Mouse (Mus musculus) liver, embryonic 16.5 days (tissue): ENCODE measurements around the gene Palm3. TPM values are rescaled to one million over a fixed set of nuclear protein-coding genes. Genes with fewer than 3 reads are reported as not detected.
"Not testable (repeated sequence)": the region's sequence is repeated elsewhere in the genome, so short reads cannot be mapped to it uniquely, and the experiment has no call there.

Experiments used
- ATAC-seq: fragments of 200-750 bp; cut with Nextera tagmentation; 2 replicates; pipeline ENCODE4 v1.8.0; 2017; ENCODE audit warnings: low read depth, mild to moderate bottlenecking, moderate number of reproducible peaks, moderate library complexity
- H3K27ac ChIP-seq: fragments of 300-500 bp; sonication (generic); 2 replicates; pipeline ENCODE4 v1.5.1; 2014; ENCODE audit warnings: mild to moderate bottlenecking, low read length
- H3K27me3 ChIP-seq: fragments of 300-500 bp; sonication (generic); 2 replicates; pipeline ENCODE4 v1.6.1; 2014; ENCODE audit warnings: low read depth, low read length, mixed read lengths; ENCODE audit not compliant: control insufficient read depth, insufficient read depth
- H3K36me3 ChIP-seq: fragments of 300-500 bp; sonication (generic); 2 replicates; pipeline ENCODE4 v1.6.1; 2014; ENCODE audit warnings: mild to moderate bottlenecking; ENCODE audit not compliant: control insufficient read depth, insufficient read depth
- H3K4me1 ChIP-seq: fragments of 300-500 bp; sonication (generic); 2 replicates; pipeline ENCODE4 v1.6.1; 2014; ENCODE audit warnings: low read depth, low read length, mixed read lengths; ENCODE audit not compliant: control insufficient read depth
- H3K4me2 ChIP-seq: fragments of 300-500 bp; sonication (generic); 2 replicates; pipeline ENCODE4 v1.6.1; 2014; ENCODE audit warnings: low read depth, low read length, mixed read lengths
- H3K4me3 ChIP-seq: fragments of 300-500 bp; sonication (generic); 2 replicates; pipeline ENCODE4 v1.5.1; 2014; ENCODE audit warnings: low read depth, mild to moderate bottlenecking, low read length
- H3K9ac ChIP-seq: fragments of 300-500 bp; sonication (generic); 2 replicates; pipeline ENCODE4 v1.6.1; 2014; ENCODE audit warnings: low read depth, low read length
- H3K9me3 ChIP-seq: fragments of 300-500 bp; sonication (generic); replicated peaks from 2 replicates; pipeline ENCODE4 v1.6.1; 2016; ENCODE audit warnings: low read length; ENCODE audit not compliant: control insufficient read depth
- WGBS: fragments of 180-500 bp; shearing (Covaris S2); extraction: QIAGEN DNeasy Blood & Tissue Kit; methylation state at CpG from one replicate; pipeline ENCODE4 v1.1.7; 2014; ENCODE audit not compliant: insufficient replicate concordance; 5-methylcytosine and 5-hydroxymethylcytosine counted together
- polyA plus RNA-seq: library from polyadenylated mRNA; unstranded; fragments of >200 nt; fragmentation: Nextera tagmentation; extraction: Ambion mirVana; gene quantifications from 2 replicates; pipeline ENCODE4 v1.2.1, GENCODE M21; 2015

Palm3 gene
- polyA plus RNA-seq, 1 experiment from 2014 or later: 0.15 TPM

- Histone ChIP-seq H3K27ac (no peak overlapping the region), H3K4me3 (no peak overlapping the region), H3K36me3 (peaks cover 10% of the 10 kb centered on the region), H3K4me1 (peaks cover 30% of the 10 kb centered on the region), H3K9me3 (no peaks in the 10 kb centered on the region), H3K27me3 (no peaks in the 10 kb centered on the region), H3K9ac (no peak overlapping the region), H3K4me2 (no peak overlapping the region)
- ATAC-seq: no peak
- 70% methylated on average over 9 of the region's 9 CpGs for WGBS
Observed at GRCm38 (mm10) chr8:83978200-83978599, 43.1 kb upstream of the Palm3 start.

GRCm38 (mm10) chr8:83980250-83980649 is 41.0 kb upstream of the Palm3 start:
- no peak for ATAC-seq
- Histone ChIP-seq H3K9me3 (no peaks in the 10 kb centered on the region), H3K4me3 (no peak overlapping the region), H3K4me2 (no peak overlapping the region), H3K9ac (no peak overlapping the region), H3K36me3 (peaks cover 10% of the 10 kb centered on the region), H3K4me1 (peaks cover 15% of the 10 kb centered on the region), H3K27me3 (no peaks in the 10 kb centered on the region), H3K27ac (no peak overlapping the region)
- 57% methylated on average over 1 of the region's 1 CpGs for WGBS

DNA sequence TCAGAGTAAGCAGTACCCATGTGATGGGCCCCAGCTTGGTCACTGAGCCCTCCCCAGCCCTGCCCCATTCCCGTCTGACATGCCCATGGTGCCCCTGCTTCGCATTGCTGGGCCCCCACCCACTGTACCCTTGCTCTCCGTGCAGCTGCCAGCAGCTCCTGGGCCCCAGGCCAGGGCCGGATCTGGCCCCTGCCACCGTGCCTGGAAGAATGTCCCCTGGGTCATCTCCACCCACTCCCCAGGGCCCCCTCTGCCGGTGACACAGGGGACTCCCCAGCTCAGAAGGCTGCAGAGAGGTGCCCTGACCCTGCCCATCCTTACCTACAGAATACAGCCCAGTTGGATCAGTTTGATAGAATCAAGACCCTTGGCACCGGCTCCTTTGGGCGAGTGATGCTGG is 40.4 kb upstream of the Palm3 start:
- Histone ChIP-seq H3K4me1 (peaks cover 15% of the 10 kb centered on the region), H3K27ac (no peak overlapping the region), H3K9me3 (no peaks in the 10 kb centered on the region), H3K27me3 (no peaks in the 10 kb centered on the region), H3K36me3 (peaks cover 12% of the 10 kb centered on the region), H3K4me3 (no peak overlapping the region), H3K4me2 (no peak overlapping the region), H3K9ac (no peak overlapping the region)
- 80% methylated on average over 8 of the region's 8 CpGs for WGBS
- ATAC-seq: no peak

GRCm38 (mm10) chr8:83981533-83981932 is 39.7 kb upstream of the Palm3 start:
- Histone ChIP-seq H3K9ac (no peak overlapping the region), H3K4me2 (no peak overlapping the region), H3K9me3 (no peaks in the 10 kb centered on the region), H3K27ac (no peak overlapping the region), H3K36me3 (peaks cover 13% of the 10 kb centered on the region), H3K4me3 (no peak overlapping the region), H3K27me3 (no peaks in the 10 kb centered on the region), H3K4me1 (peaks cover 15% of the 10 kb centered on the region)
- ATAC-seq: no peak
- 82% methylated on average over 7 of the region's 7 CpGs for WGBS

- Histone ChIP-seq H3K4me1 (peaks cover 9% of the 10 kb centered on the region), H3K9ac (no peak overlapping the region), H3K36me3 (peaks cover 20% of the 10 kb centered on the region), H3K27me3 (no peaks in the 10 kb centered on the region), H3K4me2 (no peak overlapping the region), H3K9me3 (no peaks in the 10 kb centered on the region), H3K4me3 (no peak overlapping the region), H3K27ac (no peak overlapping the region)
- 44% methylated on average over 4 of the region's 4 CpGs for WGBS
- peak; percentile 73 for ATAC-seq
Observed at GRCm38 (mm10) chr8:83982449-83982848, 38.8 kb upstream of the Palm3 start.

DNA sequence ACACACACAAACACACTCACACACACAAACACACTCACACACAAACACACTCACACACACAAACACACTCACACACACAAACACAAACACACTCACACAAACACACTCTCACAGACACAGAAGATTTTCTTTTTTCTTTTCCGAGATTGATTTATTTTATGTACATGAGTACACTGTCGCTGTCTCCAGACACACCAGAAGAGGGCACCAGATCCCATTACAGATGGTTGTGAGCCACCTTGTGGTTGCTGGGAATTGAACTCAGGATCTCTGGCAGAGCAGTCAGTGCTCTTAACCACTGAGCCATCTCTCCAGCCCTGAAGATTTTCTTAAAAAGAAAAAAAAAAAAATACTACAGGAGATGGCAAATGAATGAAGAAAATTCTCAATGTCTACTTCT is 38.0 kb upstream of the Palm3 start:
- not testable (repeated sequence) for H3K9me3 ChIP-seq, H3K4me1 ChIP-seq, H3K27ac ChIP-seq, ATAC-seq, H3K27me3 ChIP-seq, H3K4me3 ChIP-seq, H3K4me2 ChIP-seq, H3K9ac ChIP-seq
- 85% methylated on average over 2 of the region's 2 CpGs for WGBS
- peaks cover 22% of the 10 kb centered on the region for H3K36me3 ChIP-seq

DNA sequence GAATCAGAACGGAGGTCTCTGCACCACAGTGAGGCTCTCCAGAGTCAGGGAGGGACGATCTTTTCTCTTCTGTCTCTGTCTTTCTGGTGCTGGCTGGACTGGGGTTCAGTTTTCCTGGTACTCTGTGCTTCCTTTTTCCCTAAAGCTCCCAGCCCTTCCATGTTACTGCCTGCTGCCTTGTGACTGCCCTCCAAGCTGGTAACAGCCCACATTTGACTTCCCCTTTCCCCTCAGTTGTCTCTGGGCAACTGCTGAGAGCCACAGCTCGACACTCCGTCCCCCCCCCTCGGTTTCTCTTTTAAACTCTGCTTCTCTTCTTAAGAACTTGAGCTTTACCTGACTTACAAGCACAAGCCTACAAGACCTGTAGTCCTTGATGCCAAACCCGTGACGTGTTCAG is 32.0 kb upstream of the Palm3 start:
- 44% methylated on average over 7 of the region's 7 CpGs for WGBS
- H3K4me3 ChIP-seq: no peak overlapping the region
- no peak overlapping the region for H3K4me2 ChIP-seq
- no peaks in the 10 kb centered on the region for H3K9me3 ChIP-seq
- peaks cover 26% of the 10 kb centered on the region for H3K4me1 ChIP-seq
- H3K36me3 ChIP-seq: peaks cover 18% of the 10 kb centered on the region
- ATAC-seq: no peak
- no peaks in the 10 kb centered on the region for H3K27me3 ChIP-seq
- H3K27ac ChIP-seq: no peak overlapping the region
- no peak overlapping the region for H3K9ac ChIP-seq

DNA sequence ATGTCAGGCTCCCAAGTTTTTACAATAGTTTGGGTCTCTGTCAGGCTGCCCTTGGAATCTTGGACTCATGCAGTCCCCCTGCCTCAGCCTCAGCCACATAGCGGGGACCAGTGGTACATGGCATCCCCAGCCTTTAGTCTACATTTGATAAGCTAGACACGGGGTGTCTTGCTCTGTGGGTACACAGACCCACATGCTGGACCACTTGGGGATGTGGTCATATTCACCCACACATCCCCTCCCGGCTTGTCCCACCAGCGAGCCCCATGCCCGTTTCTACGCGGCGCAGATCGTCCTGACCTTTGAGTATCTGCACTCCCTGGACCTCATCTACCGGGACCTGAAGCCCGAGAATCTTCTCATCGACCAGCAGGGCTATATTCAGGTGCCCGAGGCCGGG is 31.1 kb upstream of the Palm3 start:
- WGBS: 86% methylated on average over 14 of the region's 14 CpGs
- Histone ChIP-seq H3K27me3 (no peaks in the 10 kb centered on the region), H3K27ac (no peak overlapping the region), H3K4me2 (no peak overlapping the region), H3K4me3 (no peak overlapping the region), H3K9me3 (no peaks in the 10 kb centered on the region), H3K36me3 (peaks cover 18% of the 10 kb centered on the region), H3K9ac (no peak overlapping the region), H3K4me1 (peaks cover 28% of the 10 kb centered on the region)
- no peak for ATAC-seq

- 19% methylated on average over 2 of the region's 2 CpGs for WGBS
- Histone ChIP-seq H3K4me2 (0 out of 2 replicates have a peak overlapping the region, but pooled peaks have one; percentile 10), H3K4me1 (peaks cover 36% of the 10 kb centered on the region), H3K27me3 (no peaks in the 10 kb centered on the region), H3K9ac (no peak overlapping the region), H3K36me3 (peaks cover 8% of the 10 kb centered on the region; the same call in 1 of the 2 replicates), H3K4me3 (no peak overlapping the region), H3K27ac (peak overlapping the region; percentile 62), H3K9me3 (no peaks in the 10 kb centered on the region)
- ATAC-seq: peak; percentile 49
Observed at GRCm38 (mm10) chr8:83992488-83992887, 28.8 kb upstream of the Palm3 start.
